Mouse (Mus musculus): ENCODE measurements at regions not wholly inside any gene's neighbourhood (a gene's known extent, or its start where the extent isn't known, plus 50 kb on each side); places are given as distances from the start of the nearest gene placed in this dataset.

DNA sequence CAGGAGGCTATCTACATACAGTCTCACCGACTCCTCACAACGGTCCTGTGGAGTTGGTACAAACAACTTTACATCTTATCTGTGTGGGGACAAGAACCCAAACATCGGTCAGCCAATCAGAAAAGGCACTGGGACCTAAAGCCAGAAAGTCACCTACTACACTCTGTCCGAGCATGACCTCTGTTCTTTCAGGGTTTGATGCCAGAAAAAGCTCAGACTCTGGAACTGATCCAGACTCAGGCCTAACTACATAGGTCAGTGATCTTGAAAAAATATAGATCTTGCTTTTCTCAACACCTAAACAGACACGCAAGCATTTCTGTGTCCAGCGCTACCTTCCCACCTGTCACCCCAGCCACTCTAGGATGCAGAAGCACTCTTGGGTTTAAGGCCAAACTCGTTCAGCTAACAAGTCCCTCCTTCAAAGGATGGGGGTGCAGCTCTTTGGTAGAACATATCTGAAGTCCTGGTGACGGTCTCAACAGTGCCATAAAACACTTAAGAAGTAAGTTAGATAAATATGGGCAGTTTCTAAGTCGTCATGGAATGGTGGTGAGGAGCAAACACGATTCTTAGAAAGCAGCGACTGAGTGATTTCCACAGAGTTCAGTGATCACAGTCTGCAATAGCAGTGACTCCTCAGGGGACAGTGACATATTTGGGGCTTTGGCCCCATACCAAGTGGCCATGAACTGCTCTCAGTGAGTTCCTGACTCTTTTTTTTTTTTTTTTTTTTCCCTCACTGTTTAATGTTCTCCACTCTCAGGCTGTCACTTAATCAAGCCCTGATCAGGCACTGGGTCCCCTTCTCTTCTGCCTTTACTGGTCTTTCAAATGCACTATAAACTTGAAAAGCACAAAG lies 181.2 kb upstream of the Smim15 start:
- Histone ChIP-seq H3K36me3 (ENCODE audit: control insufficient read depth in 1 of 2, insufficient read depth in 2 of 2, low read length in 2 of 2) (no peaks in the 10 kb centered on the region), H3K4me3 (ENCODE audit: control insufficient read depth in 1 of 2, insufficient read depth in 1 of 2, low read depth in 2 of 2, low read length in 2 of 2) (no peak overlapping the region), H3K79me2 (ENCODE audit: control insufficient read depth, insufficient read depth, low read length, poor library complexity) (no peaks in the 10 kb centered on the region; the same call in 1 of the 2 replicates), H3K9me3 (replicated peaks; ENCODE audit: insufficient read depth, low read length) (no peaks in the 10 kb centered on the region), H3K4me1 (ENCODE audit: control insufficient read depth in 1 of 2, insufficient read depth in 2 of 2, low read length in 2 of 2) (peaks cover 0 to 7% of the 10 kb centered on the region in 2 experiments; a peak in 3 of 4 replicates), H3K27ac (ENCODE audit: control insufficient read depth, low read depth, low read length) (no peak overlapping the region), H3K9ac (ENCODE audit: control insufficient read depth, low read depth, low read length, poor library complexity, severe bottlenecking) (no peak overlapping the region), H3K27me3 (ENCODE audit: control insufficient read depth in 1 of 2, insufficient read depth in 2 of 2, low read length in 2 of 2) (no peaks in the 10 kb centered on the region)
- TF ChIP-seq CHD2 (IDR thresholded peaks at IDR 0.05; ENCODE audit: low read length) (no peak), CHD1 (IDR thresholded peaks at IDR 0.05; ENCODE audit: low read depth, low read length) (no peak), KAT2A (conservative IDR thresholded peaks at IDR 0.05; ENCODE audit: low read depth, low read length) (no peak), BHLHE40 (IDR thresholded peaks at IDR 0.05; ENCODE audit: borderline replicate concordance, low read depth, low read length) (no peak), SMC3 (IDR thresholded peaks at IDR 0.05; ENCODE audit: low read depth, low read length) (no peak), MYC (IDR thresholded peaks at IDR 0.05; ENCODE audit: low read depth, low read length) (no peak), E2F4 (IDR thresholded peaks at IDR 0.05; ENCODE audit: borderline replicate concordance, low read depth, low read length) (no peak)
- DNase-seq (ENCODE audit: low read depth, low spot score), result no peak

DNA sequence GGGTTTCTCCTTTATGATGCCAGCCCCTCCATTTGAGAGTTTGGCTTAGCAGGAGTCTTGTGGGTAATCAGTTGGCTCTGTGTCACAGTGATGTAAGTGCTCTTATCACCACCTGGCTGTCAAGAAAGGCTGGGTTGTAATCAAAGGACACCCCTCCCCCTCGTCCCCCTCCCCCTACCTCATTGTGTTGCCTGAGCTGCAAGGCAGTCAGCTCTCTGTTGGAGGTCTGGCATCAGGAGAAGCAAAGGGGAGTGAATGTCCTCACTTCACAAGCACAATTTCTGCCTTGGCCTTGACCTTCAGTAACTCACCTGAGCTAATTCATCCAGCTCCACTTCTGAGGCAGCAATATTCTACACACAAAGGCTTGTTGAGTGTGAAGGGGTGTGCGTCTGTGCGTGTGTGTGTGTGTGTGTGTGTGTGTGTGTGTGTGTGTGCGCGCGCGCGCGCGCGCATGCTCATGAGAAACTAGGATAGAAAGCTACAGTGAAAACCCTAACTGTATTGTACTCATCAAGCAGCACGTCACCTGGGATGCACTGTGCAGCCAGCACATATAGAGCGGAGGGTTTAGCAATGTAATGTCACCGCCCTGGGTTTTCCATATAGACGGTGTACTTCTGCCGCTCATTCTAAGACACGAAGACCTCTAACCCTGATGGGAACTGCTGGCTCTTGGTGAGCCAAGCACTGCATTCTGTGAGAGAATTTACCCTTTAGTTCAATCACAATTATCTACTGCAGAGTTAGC lies 182.7 kb upstream of the Smim15 start:
- no peaks in the 10 kb centered on the region; the same call in 1 of the 2 replicates for H3K79me2 ChIP-seq (ENCODE audit: control insufficient read depth, insufficient read depth, low read length, poor library complexity)
- H3K9ac ChIP-seq (ENCODE audit: control insufficient read depth, low read depth, low read length, poor library complexity, severe bottlenecking), result no peak overlapping the region
- no peak overlapping the region for H3K27ac ChIP-seq (ENCODE audit: control insufficient read depth, low read depth, low read length)
- no peak overlapping the region for H3K4me3 ChIP-seq (ENCODE audit: control insufficient read depth in 1 of 2, insufficient read depth in 1 of 2, low read depth in 2 of 2, low read length in 2 of 2)
- no peaks in the 10 kb centered on the region for H3K36me3 ChIP-seq (ENCODE audit: control insufficient read depth in 1 of 2, insufficient read depth in 2 of 2, low read length in 2 of 2)
- H3K4me1 ChIP-seq (ENCODE audit: control insufficient read depth in 1 of 2, insufficient read depth in 2 of 2, low read length in 2 of 2), result peaks cover 0 to 7% of the 10 kb centered on the region in 2 experiments; a peak in 3 of 4 replicates
- H3K9me3 ChIP-seq (replicated peaks; ENCODE audit: insufficient read depth, low read length), result no peaks in the 10 kb centered on the region
- no peaks in the 10 kb centered on the region for H3K27me3 ChIP-seq (ENCODE audit: control insufficient read depth in 1 of 2, insufficient read depth in 2 of 2, low read length in 2 of 2)
- TF ChIP-seq E2F4 (IDR thresholded peaks at IDR 0.05; ENCODE audit: borderline replicate concordance, low read depth, low read length), result no peak
- TF ChIP-seq ETS1 (IDR thresholded peaks at IDR 0.05; ENCODE audit: low read depth, low read length), result peak; percentile 77
- DNase-seq (ENCODE audit: low read depth, low spot score), result no peak

DNA sequence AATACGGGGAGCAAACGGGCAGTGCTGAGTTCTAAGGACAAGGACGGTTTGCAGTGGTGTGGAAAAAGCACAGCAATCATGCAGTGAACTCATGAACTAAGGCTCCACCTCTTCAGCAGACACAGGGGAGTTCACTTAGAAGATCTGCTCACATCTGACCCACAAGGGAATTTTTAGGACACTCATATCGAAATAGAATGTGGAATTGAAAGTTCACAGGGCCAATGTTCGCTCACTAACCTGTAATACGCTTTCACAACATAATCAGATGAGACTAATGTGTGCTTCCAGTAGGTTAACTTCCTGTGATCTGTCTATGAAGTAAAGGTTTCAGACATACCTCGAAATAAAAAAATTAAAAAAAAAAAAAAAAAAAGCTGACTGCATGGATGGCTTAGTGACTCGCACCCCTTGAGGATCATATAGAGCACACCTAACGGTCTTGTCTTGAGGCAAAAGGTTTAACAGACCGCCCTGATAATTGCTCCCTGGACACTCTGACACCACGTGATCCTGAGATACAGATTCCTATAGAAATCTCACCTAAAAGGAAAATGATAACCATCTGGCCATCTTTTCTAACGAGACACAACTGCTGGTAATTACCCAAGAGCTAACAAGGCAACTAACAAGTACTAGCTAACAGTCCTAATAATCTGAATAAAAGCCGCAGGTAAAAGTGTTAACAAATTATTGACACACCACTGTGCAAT lies 187.0 kb upstream of the Smim15 start:
- Histone ChIP-seq H3K9ac (ENCODE audit: control insufficient read depth, low read depth, low read length, poor library complexity, severe bottlenecking) (no peak overlapping the region), H3K27me3 (ENCODE audit: control insufficient read depth in 1 of 2, insufficient read depth in 2 of 2, low read length in 2 of 2) (no peaks in the 10 kb centered on the region), H3K4me1 (ENCODE audit: control insufficient read depth in 1 of 2, insufficient read depth in 2 of 2, low read length in 2 of 2) (peaks cover 0 to 7% of the 10 kb centered on the region in 2 experiments; a peak in 1 of 4 replicates), H3K9me3 (replicated peaks; ENCODE audit: insufficient read depth, low read length) (no peaks in the 10 kb centered on the region), H3K36me3 (ENCODE audit: control insufficient read depth in 1 of 2, insufficient read depth in 2 of 2, low read length in 2 of 2) (no peaks in the 10 kb centered on the region), H3K4me3 (ENCODE audit: control insufficient read depth in 1 of 2, insufficient read depth in 1 of 2, low read depth in 2 of 2, low read length in 2 of 2) (no peak overlapping the region), H3K79me2 (ENCODE audit: control insufficient read depth, insufficient read depth, low read length, poor library complexity) (no peaks in the 10 kb centered on the region), H3K27ac (ENCODE audit: control insufficient read depth, low read depth, low read length) (no peak overlapping the region)
- TF ChIP-seq POLR2AphosphoS5 (IDR thresholded peaks at IDR 0.05; ENCODE audit: borderline replicate concordance, low read depth, low read length), result no peak
- TF ChIP-seq ZNF384 (IDR thresholded peaks at IDR 0.05; ENCODE audit: low read depth, low read length), result peak; percentile 33; the same call in 1 of the 2 replicates
- TF ChIP-seq MYC (IDR thresholded peaks at IDR 0.05; ENCODE audit: low read depth, low read length), result no peak
- TF ChIP-seq CHD1 (IDR thresholded peaks at IDR 0.05; ENCODE audit: low read depth, low read length), result no peak
- TF ChIP-seq ZKSCAN1 (IDR thresholded peaks at IDR 0.05; ENCODE audit: low read depth, low read length), result no peak
- TF ChIP-seq RAD21 (IDR thresholded peaks at IDR 0.05; ENCODE audit: low read depth, low read length), result no peak
- no peak for TF ChIP-seq ETS1 (IDR thresholded peaks at IDR 0.05; ENCODE audit: low read depth, low read length)
- DNase-seq (ENCODE audit: low read depth, low spot score), result no peak
